Mouse (Mus musculus) embryo, embryonic 10.5 days (tissue): Measurements from ENCODE around the gene Plxnc1.

Experiments used
- DNase-seq: peaks from one replicate; pipeline ENCODE4 v3.0.0-alpha.2; 2015; ENCODE audit warnings: low spot score

Gene Plxnc1

GRCm38 (mm10) chr10:94823971-94824760, 120.5 kb downstream of the Plxnc1 start:
- DNase-seq = peak; percentile 46

GRCm38 (mm10) chr10:94818781-94819665, 125.6 kb downstream of the Plxnc1 start:
- peak; percentile 32 for DNase-seq

- DNase-seq = no peak
Measured at GRCm38 (mm10) chr10:94818127-94818526, 126.5 kb downstream of the Plxnc1 start.

- DNase-seq = no peak
Measured at GRCm38 (mm10) chr10:94811907-94812851, 132.5 kb downstream of the Plxnc1 start.

- peak; percentile 40 for DNase-seq
Measured at GRCm38 (mm10) chr10:94809946-94810472, 134.6 kb downstream of the Plxnc1 start.

GRCm38 (mm10) chr10:94808275-94808674, 136.4 kb downstream of the Plxnc1 start:
- no peak for DNase-seq

GRCm38 (mm10) chr10:94807323-94807722, 137.3 kb downstream of the Plxnc1 start:
- no peak for DNase-seq

GRCm38 (mm10) chr10:94804909-94805220, 139.8 kb downstream of the Plxnc1 start:
- DNase-seq = no peak

- DNase-seq = no peak
Measured at GRCm38 (mm10) chr10:94804029-94804908, 140.4 kb downstream of the Plxnc1 start.

GRCm38 (mm10) chr10:94800677-94801354, 143.8 kb downstream of the Plxnc1 start:
- no peak for DNase-seq

- DNase-seq = no peak
Measured at GRCm38 (mm10) chr10:94799485-94800239, 145.0 kb downstream of the Plxnc1 start.

GRCm38 (mm10) chr10:94798128-94798527, 146.5 kb downstream of the Plxnc1 start:
- no peak for DNase-seq

GRCm38 (mm10) chr10:94794666-94795244, 149.9 kb downstream of the Plxnc1 start:
- DNase-seq = no peak

- DNase-seq = no peak
Measured at GRCm38 (mm10) chr10:94793914-94794313, 150.7 kb downstream of the Plxnc1 start.

GRCm38 (mm10) chr10:94789205-94789604, 155.4 kb downstream of the Plxnc1 start:
- no peak for DNase-seq

GRCm38 (mm10) chr10:94780618-94781262, 163.9 kb downstream of the Plxnc1 start:
- no peak for DNase-seq

GRCm38 (mm10) chr10:94779319-94779718, 165.3 kb downstream of the Plxnc1 start:
- no peak for DNase-seq

- no peak for DNase-seq
Measured at GRCm38 (mm10) chr10:94777576-94777975, 167.1 kb downstream of the Plxnc1 start.
